Mouse (Mus musculus) G1E (cell line): ENCODE measurements at regions not wholly inside any gene's neighbourhood (a gene's known extent, or its start where the extent isn't known, plus 50 kb on each side); places are given as distances from the start of the nearest gene placed in this dataset.

Source experiments
- CTCF ChIP-seq: IDR thresholded peaks from 2 replicates; pipeline ENCODE4 v1.5.1; 2012; ENCODE audit warnings: low read depth, low read length, inconsistent platforms, mixed read lengths
- GATA1 ChIP-seq: IDR thresholded peaks from 2 replicates; pipeline ENCODE4 v1.6.1; 2012; ENCODE audit warnings: borderline replicate concordance, low read length, inconsistent platforms, mixed read lengths
- GATA2 ChIP-seq: IDR thresholded peaks from 2 replicates; pipeline ENCODE4 v1.6.1; 2012; ENCODE audit warnings: low read depth, low read length, inconsistent platforms, borderline replicate concordance
- TAL1 ChIP-seq: conservative IDR thresholded peaks from 2 replicates; pipeline ENCODE4 v1.6.1; 2012; ENCODE audit warnings: low read depth, low read length, inconsistent platforms, mixed read lengths

DNA sequence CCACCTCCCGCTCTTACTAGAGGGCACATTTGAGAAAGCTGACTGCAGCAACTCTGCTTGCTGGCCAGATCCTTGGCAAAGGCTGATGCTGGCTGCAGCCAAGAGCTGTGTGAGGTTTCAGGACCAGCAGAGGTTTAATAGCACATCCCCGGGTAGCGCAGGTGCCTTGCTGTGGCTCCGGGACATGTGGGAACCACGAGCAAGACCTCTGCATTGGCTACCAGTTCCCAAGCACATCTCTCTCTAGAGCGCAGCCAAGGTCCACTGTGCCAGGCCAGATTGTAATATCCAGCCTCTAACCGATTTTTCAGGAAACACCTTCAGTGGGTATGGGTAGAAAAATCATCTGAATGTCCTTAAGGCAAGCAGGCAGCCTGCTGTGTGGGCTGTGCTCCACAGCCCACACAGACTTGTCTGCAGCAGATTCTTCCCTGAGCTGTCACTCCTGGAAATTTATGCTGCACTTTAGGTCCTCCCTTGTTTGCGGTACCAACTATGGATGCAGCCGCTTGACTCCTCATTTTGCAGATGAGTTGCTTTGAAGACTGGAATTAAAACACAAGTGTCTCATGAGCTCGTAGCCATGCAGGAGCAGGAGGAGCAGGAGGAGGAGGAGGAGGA is 95.3 kb downstream of the Otol1 start:
- TF ChIP-seq CTCF, result no peak
- TF ChIP-seq TAL1, result no peak
- TF ChIP-seq GATA1, result no peak
- TF ChIP-seq GATA2, result no peak
